21 mouse cellular contexts compared by ENCODE assay signal in genomic region chr2:166241310-166241709, GRCm38 (mm10).
DNase-seq lines count a peak whose midpoint lies in the region; ATAC-seq and TF ChIP-seq lines count a peak whose summit lies in the region.
"Had no signal": no experiment of that assay in that cellular context is flagged by ENCODE, and none has a peak within 500 bp of the region (broad histone marks: within the 10 kb centered on the region; RNA-seq: fewer than 3 reads in every experiment).

No protein-coding gene starts in this region.

- no peak overlapping the region for H3K27ac ChIP-seq in left cerebral cortex, adult 2 months
- peak overlapping the region; percentile 40 for H3K27ac ChIP-seq in limb, embryonic 10.5 days
- H3K27ac ChIP-seq in intestine, embryonic 16.5 days (ENCODE audit: low read length): no peak overlapping the region
- H3K27ac ChIP-seq: hindbrain, embryonic 15.5 days; kidney, embryonic 15.5 days; limb, embryonic 13.5 days; liver, embryonic 15.5 days; macrophage; midbrain, embryonic 12.5 days; neural tube, embryonic 12.5 days; stomach, embryonic 15.5 days had no signal

- H3K9ac ChIP-seq in intestine, embryonic 16.5 days (ENCODE audit: low read depth, low read length): no peak overlapping the region
- H3K9ac ChIP-seq: heart, embryonic 12.5 days; hindbrain, embryonic 15.5 days; kidney, embryonic 15.5 days; limb, embryonic 13.5 days; liver, embryonic 15.5 days; midbrain, embryonic 12.5 days; neural tube, embryonic 12.5 days; stomach, embryonic 15.5 days had no signal

- no peak overlapping the region for H3K4me2 ChIP-seq in intestine, embryonic 16.5 days (ENCODE audit: low read depth, low read length)
- H3K4me2 ChIP-seq: heart, embryonic 12.5 days; hindbrain, embryonic 15.5 days; kidney, embryonic 15.5 days; limb, embryonic 13.5 days; liver, embryonic 15.5 days; midbrain, embryonic 12.5 days; neural tube, embryonic 12.5 days; stomach, embryonic 15.5 days had no signal

- no peak overlapping the region for H3K4me3 ChIP-seq in left cerebral cortex, adult 2 months
- no peak overlapping the region for H3K4me3 ChIP-seq in limb, embryonic 10.5 days
- H3K4me3 ChIP-seq in intestine, embryonic 16.5 days (ENCODE audit: low read length): no peak overlapping the region
- H3K4me3 ChIP-seq: heart, embryonic 12.5 days; hindbrain, embryonic 15.5 days; kidney, embryonic 15.5 days; limb, embryonic 13.5 days; liver, embryonic 15.5 days; midbrain, embryonic 12.5 days; neural tube, embryonic 12.5 days; stomach, embryonic 15.5 days had no signal

- H3K9me3 ChIP-seq in limb, embryonic 10.5 days (replicated peaks): peaks cover 8% of the 10 kb centered on the region; the same call in 1 of the 2 replicates
- H3K9me3 ChIP-seq in intestine, embryonic 16.5 days (ENCODE audit: control insufficient read depth, low read length): no peaks in the 10 kb centered on the region
- H3K9me3 ChIP-seq: hindbrain, embryonic 15.5 days; liver, embryonic 15.5 days; stomach, embryonic 15.5 days had no signal

- TF ChIP-seq CTCF in left cerebral cortex, adult 2 months (IDR thresholded peaks at IDR 0.05): no peak

- no peak for ATAC-seq in intestine, embryonic 16.5 days
- ATAC-seq: forebrain, embryonic 16.5 days; intestine, postnatal 0 days had no signal

- DNase-seq in left cerebral cortex, adult 2 months (ENCODE audit: extremely low spot score in 1 of 2, low spot score in 2 of 2): peak; percentile 65 to 68
- DNase-seq in left cerebral cortex, postnatal 4 days: no peak
- peak; percentile 44 to 68 for DNase-seq in frontal cortex, postnatal 36 days (ENCODE audit: low spot score in 2 of 2)
- DNase-seq in limb, embryonic 10.5 days (ENCODE audit: low spot score): no peak
- DNase-seq in adrenal gland, adult 8-10 months: no peak
- no peak for DNase-seq in neural tube, embryonic 10.5 days (ENCODE audit: extremely low spot score, low spot score)
- DNase-seq: cerebellum, adult 9-10 months; heart, adult 11 months; thymus, adult 2 months had no signal

- H3K27me3 ChIP-seq in limb, embryonic 10.5 days (ENCODE audit: low read depth, poor library complexity, severe bottlenecking): no peaks in the 10 kb centered on the region
- no peaks in the 10 kb centered on the region for H3K27me3 ChIP-seq in intestine, embryonic 16.5 days (replicated peaks; ENCODE audit: control insufficient read depth, insufficient read depth, low read length)
- H3K27me3 ChIP-seq: heart, embryonic 12.5 days; hindbrain, embryonic 15.5 days; kidney, embryonic 15.5 days; limb, embryonic 13.5 days; liver, embryonic 15.5 days; neural tube, embryonic 12.5 days; stomach, embryonic 15.5 days had no signal

- intact Hi-C loops in left cerebral cortex, adult 2 months (cut with DNase I): loop anchor here (1.0 to 5.0 kb wide), 2 partner anchors 76 to 191 kb away; no protein-coding TSS in a partner anchor
- intact Hi-C loops in left cerebral cortex, postnatal 4 days (cut with DNase I): no loop called here

- H3K4me1 ChIP-seq in limb, embryonic 10.5 days: peaks cover 67% of the 10 kb centered on the region
- H3K4me1 ChIP-seq in intestine, embryonic 16.5 days (ENCODE audit: control insufficient read depth, insufficient read depth, low read length): peaks cover 9% of the 10 kb centered on the region; the same call in 1 of the 2 replicates

- peaks cover 3% of the 10 kb centered on the region; the same call in 1 of the 2 replicates for H3K36me3 ChIP-seq in limb, embryonic 10.5 days
- no peaks in the 10 kb centered on the region for H3K36me3 ChIP-seq in intestine, embryonic 16.5 days (ENCODE audit: control insufficient read depth, insufficient read depth, low read length)
- H3K36me3 ChIP-seq: heart, embryonic 12.5 days; hindbrain, embryonic 15.5 days; kidney, embryonic 15.5 days; limb, embryonic 13.5 days; liver, embryonic 15.5 days; midbrain, embryonic 12.5 days; neural tube, embryonic 12.5 days; stomach, embryonic 15.5 days had no signal

- WGBS in limb, embryonic 10.5 days: 97% methylated on average over 3 of the region's 3 CpGs
- WGBS in intestine, embryonic 16.5 days: 98% methylated on average over 3 of the region's 3 CpGs

Comparison
In these comparisons a context has a peak if more than half of its experiments do, and no peak if none do; other contexts are left out.
1. DNase-seq: peak in left cerebral cortex, adult 2 months (2 of 2) and frontal cortex, postnatal 36 days (2 of 2); none in left cerebral cortex, postnatal 4 days (single experiment), limb, embryonic 10.5 days (single experiment), adrenal gland, adult 8-10 months (single experiment) and neural tube, embryonic 10.5 days (single experiment).